Mouse (Mus musculus) liver (tissue): Measurements from ENCODE around the gene Nudc.

Experiments used
- DNase-seq: peaks from one replicate; pipeline ENCODE4 v3.0.0-alpha.2; 2020; ENCODE audit warnings: mixed read lengths

Nudc gene

GRCm38 (mm10) chr4:133489489-133490245, 56.1 kb downstream of the Nudc start:
- DNase-seq, result no peak

- DNase-seq, result peak; percentile 31
These were observed 57.0 kb downstream of the Nudc start for GRCm38 (mm10) chr4:133488619-133489392.

GRCm38 (mm10) chr4:133486673-133487357, 59.0 kb downstream of the Nudc start:
- no peak for DNase-seq

- DNase-seq, result no peak
These were observed 59.9 kb downstream of the Nudc start for GRCm38 (mm10) chr4:133485691-133486425.

DNA sequence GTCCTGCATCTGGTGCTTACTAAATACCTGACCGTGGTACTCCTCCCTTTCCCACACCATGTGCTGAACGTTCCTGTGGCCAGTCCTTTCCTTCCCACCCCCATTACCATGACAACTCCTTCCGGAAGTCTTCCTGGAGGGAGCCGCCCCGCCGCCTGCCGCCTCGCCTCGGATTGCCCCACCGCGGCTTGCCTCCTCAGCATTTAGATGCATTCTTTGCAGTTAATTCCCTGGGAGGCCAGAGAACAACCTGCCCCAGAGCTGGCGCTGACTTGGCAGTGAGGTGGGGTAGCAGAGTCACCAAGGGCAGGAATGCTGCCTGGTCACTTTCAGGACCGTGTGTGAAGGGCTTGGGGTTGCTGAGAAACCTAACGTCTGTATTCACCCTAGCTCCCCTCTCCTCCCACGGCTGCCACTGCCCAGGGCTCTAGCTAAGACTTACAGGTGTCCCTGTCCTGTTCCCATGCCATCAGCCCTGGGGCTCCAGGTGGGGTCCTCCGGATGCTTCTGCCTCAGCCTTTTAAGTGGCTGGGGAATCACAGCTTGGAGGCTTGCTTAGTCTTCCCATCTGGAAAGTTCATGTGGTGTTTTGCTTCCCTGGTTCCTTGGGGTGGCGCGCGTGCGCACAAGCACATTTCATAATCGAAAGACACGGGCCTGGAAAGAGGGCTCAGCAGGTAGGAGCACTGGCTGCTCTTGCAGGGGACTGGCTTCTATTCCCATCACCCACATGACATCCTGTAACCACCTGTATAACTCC, 61.4 kb downstream of the Nudc start:
- DNase-seq, result no peak
